Mouse (Mus musculus) ES-Bruce4 (cell line): Measurements from ENCODE around the gene Rfx8. TPM values are rescaled to one million over a fixed set of nuclear protein-coding genes. Genes with fewer than 3 reads are reported as not detected.

Experiments used
- H3K27ac ChIP-seq: 2 replicates; pipeline ENCODE4 v1.5.1; 2012; ENCODE audit warnings: low read length, inconsistent platforms; ENCODE audit not compliant: insufficient read depth
- H3K27me3 ChIP-seq: 2 replicates; pipeline ENCODE4 v1.6.1; 2012; ENCODE audit warnings: mild to moderate bottlenecking, low read length, inconsistent platforms; ENCODE audit not compliant: control insufficient read depth, poor library complexity, insufficient read depth, severe bottlenecking
- H3K36me3 ChIP-seq: 2 replicates; pipeline ENCODE4 v1.6.1; 2012; ENCODE audit warnings: inconsistent platforms, mild to moderate bottlenecking, low read length, moderate library complexity; ENCODE audit not compliant: control insufficient read depth, poor library complexity, insufficient read depth, severe bottlenecking
- H3K4me1 ChIP-seq: one replicate; pipeline ENCODE4 v1.8.1; 2011; ENCODE audit warnings: low read length; ENCODE audit not compliant: control insufficient read depth, insufficient read depth
- H3K4me3 ChIP-seq: 2 replicates; pipeline ENCODE4 v1.5.1; 2011; ENCODE audit warnings: low read depth, mild to moderate bottlenecking, low read length
- H3K9ac ChIP-seq: 2 replicates; pipeline ENCODE4 v1.6.1; 2012; ENCODE audit warnings: low read depth, mild to moderate bottlenecking, inconsistent platforms; ENCODE audit not compliant: poor library complexity, severe bottlenecking
- H3K9me3 ChIP-seq: replicated peaks from 2 replicates; pipeline ENCODE4 v1.6.1; 2012; ENCODE audit warnings: mild to moderate bottlenecking, low read length, inconsistent platforms; ENCODE audit not compliant: control insufficient read depth, poor library complexity, insufficient read depth, severe bottlenecking
- CTCF ChIP-seq: IDR thresholded peaks from one replicate; pipeline ENCODE4 v1.8.1; 2011; ENCODE audit warnings: low read depth, low read length
- EP300 ChIP-seq: IDR thresholded peaks from 2 replicates; pipeline ENCODE4 v1.6.1; 2011; ENCODE audit warnings: low read depth, low read length; ENCODE audit not compliant: insufficient read depth
- POLR2A ChIP-seq: IDR thresholded peaks from one replicate; pipeline ENCODE4 v1.8.1; 2011; ENCODE audit warnings: low read length; ENCODE audit not compliant: insufficient read depth
- polyA plus RNA-seq: library from polyadenylated mRNA; stranded (reverse); fragments of >200 nt; gene quantifications from 2 replicates; pipeline ENCODE4 v1.2.4, GENCODE M21; 2011; ENCODE audit warnings: low read depth; ENCODE audit not compliant: missing spikeins, insufficient read depth, insufficient read length

The Rfx8 gene
- polyA plus RNA-seq, 1 experiment, result not detected

- H3K9me3 ChIP-seq, result no peaks in the 10 kb centered on the region
- H3K4me1 ChIP-seq, result peaks cover 3% of the 10 kb centered on the region
- H3K27ac ChIP-seq, result no peak overlapping the region
- no peak overlapping the region for H3K4me3 ChIP-seq
- H3K27me3 ChIP-seq, result no peaks in the 10 kb centered on the region
- no peak overlapping the region for H3K9ac ChIP-seq
- no peak for TF ChIP-seq POLR2A
- no peak for TF ChIP-seq EP300
- no peak for TF ChIP-seq CTCF
- H3K36me3 ChIP-seq, result no peaks in the 10 kb centered on the region
Observed at GRCm38 (mm10) chr1:39740948-39741347, 20.2 kb upstream of the Rfx8 start.

GRCm38 (mm10) chr1:39740002-39740401, 19.2 kb upstream of the Rfx8 start:
- Histone ChIP-seq H3K4me1 (peaks cover 3% of the 10 kb centered on the region), H3K27ac (no peak overlapping the region), H3K27me3 (no peaks in the 10 kb centered on the region), H3K9me3 (no peaks in the 10 kb centered on the region), H3K9ac (no peak overlapping the region), H3K36me3 (no peaks in the 10 kb centered on the region), H3K4me3 (no peak overlapping the region)
- TF ChIP-seq EP300, result no peak
- no peak for TF ChIP-seq CTCF
- no peak for TF ChIP-seq POLR2A

- Histone ChIP-seq H3K9ac (no peak overlapping the region), H3K9me3 (no peaks in the 10 kb centered on the region), H3K36me3 (no peaks in the 10 kb centered on the region), H3K27ac (no peak overlapping the region), H3K27me3 (no peaks in the 10 kb centered on the region), H3K4me1 (peaks cover 3% of the 10 kb centered on the region), H3K4me3 (no peak overlapping the region)
- TF ChIP-seq POLR2A (no peak), EP300 (no peak), CTCF (no peak)
Observed at GRCm38 (mm10) chr1:39735927-39736604, 15.3 kb upstream of the Rfx8 start.

GRCm38 (mm10) chr1:39735493-39735892, 14.7 kb upstream of the Rfx8 start:
- peaks cover 3% of the 10 kb centered on the region for H3K4me1 ChIP-seq
- no peaks in the 10 kb centered on the region for H3K27me3 ChIP-seq
- H3K9me3 ChIP-seq, result no peaks in the 10 kb centered on the region
- no peak overlapping the region for H3K27ac ChIP-seq
- H3K9ac ChIP-seq, result no peak overlapping the region
- H3K36me3 ChIP-seq, result no peaks in the 10 kb centered on the region
- no peak overlapping the region for H3K4me3 ChIP-seq
- TF ChIP-seq EP300, result no peak
- TF ChIP-seq CTCF, result no peak
- TF ChIP-seq POLR2A, result no peak

- no peak overlapping the region for H3K4me3 ChIP-seq
- H3K36me3 ChIP-seq, result no peaks in the 10 kb centered on the region
- H3K27ac ChIP-seq, result no peak overlapping the region
- TF ChIP-seq EP300, result no peak
- no peak for TF ChIP-seq CTCF
- TF ChIP-seq POLR2A, result no peak
- H3K9ac ChIP-seq, result no peak overlapping the region
- H3K27me3 ChIP-seq, result no peaks in the 10 kb centered on the region
- H3K9me3 ChIP-seq, result no peaks in the 10 kb centered on the region
- H3K4me1 ChIP-seq, result peaks cover 3% of the 10 kb centered on the region
Observed at GRCm38 (mm10) chr1:39734881-39735280, 14.1 kb upstream of the Rfx8 start.

GRCm38 (mm10) chr1:39734311-39734710, 13.5 kb upstream of the Rfx8 start:
- Histone ChIP-seq H3K9ac (no peak overlapping the region), H3K27me3 (no peaks in the 10 kb centered on the region), H3K36me3 (no peaks in the 10 kb centered on the region), H3K27ac (no peak overlapping the region), H3K9me3 (no peaks in the 10 kb centered on the region), H3K4me3 (no peak overlapping the region), H3K4me1 (peaks cover 3% of the 10 kb centered on the region)
- no peak for TF ChIP-seq POLR2A
- TF ChIP-seq CTCF, result no peak
- no peak for TF ChIP-seq EP300
